Mouse (Mus musculus): ENCODE results near the gene Gnb3. TPM values are rescaled to one million over a fixed set of nuclear protein-coding genes. Genes with fewer than 3 reads are reported as not detected.
"Not testable (repeated sequence)": the region's sequence is repeated elsewhere in the genome, so short reads cannot be mapped to it uniquely, and the experiment has no call there.

The Gnb3 gene
- polyA plus RNA-seq, 1 experiment from 2014 or later: 4.2 TPM

DNA sequence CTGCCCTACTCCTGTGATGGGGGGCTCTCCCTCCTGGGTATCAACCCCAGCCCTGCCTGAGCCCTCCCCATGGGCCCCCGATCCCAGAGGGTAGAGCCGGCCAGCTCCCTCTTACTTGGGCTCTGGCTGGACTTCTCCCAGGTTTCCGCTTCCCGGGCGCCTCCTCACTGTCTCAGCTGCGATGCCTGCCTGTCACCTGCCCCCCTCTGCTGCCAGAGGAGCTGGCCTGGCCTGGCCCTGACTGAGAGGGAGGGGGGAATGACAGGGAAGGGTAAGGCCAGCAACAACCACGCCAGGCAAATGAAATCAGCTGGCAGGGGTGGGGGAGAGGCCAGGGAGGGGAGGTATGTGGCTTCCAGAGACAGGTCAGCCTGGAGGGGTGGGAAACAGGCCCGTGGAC lies 270 bp downstream of the Gnb3 start:
- Histone ChIP-seq H3K4me1 (ENCODE audit: control insufficient read depth, insufficient read depth, low read length) (peaks cover 18% of the 10 kb centered on the region), H3K4me2 (ENCODE audit: low read depth, low read length) (peak overlapping the region; percentile 7; the same call in 1 of the 2 replicates), H3K36me3 (ENCODE audit: control insufficient read depth, insufficient read depth) (peaks cover 11% of the 10 kb centered on the region; the same call in 1 of the 2 replicates), H3K9me3 (replicated peaks; ENCODE audit: control insufficient read depth, low read length) (no peaks in the 10 kb centered on the region), H3K9ac (ENCODE audit: low read length) (peak overlapping the region; percentile 49), H3K4me3 (ENCODE audit: low read length) (no peak overlapping the region), H3K27ac (ENCODE audit: low read length) (peak overlapping the region; percentile 20; the same call in 1 of the 2 replicates), H3K27me3 (ENCODE audit: control insufficient read depth, insufficient read depth, low read length) (no peaks in the 10 kb centered on the region)
- ATAC-seq (replicated peaks; ENCODE audit: extremely low read depth, insufficient read depth, low FRiP score): peak; percentile 30; the same call in 1 of the 2 replicates
- 10% methylated on average over 8 of the region's 8 CpGs for WGBS

DNA sequence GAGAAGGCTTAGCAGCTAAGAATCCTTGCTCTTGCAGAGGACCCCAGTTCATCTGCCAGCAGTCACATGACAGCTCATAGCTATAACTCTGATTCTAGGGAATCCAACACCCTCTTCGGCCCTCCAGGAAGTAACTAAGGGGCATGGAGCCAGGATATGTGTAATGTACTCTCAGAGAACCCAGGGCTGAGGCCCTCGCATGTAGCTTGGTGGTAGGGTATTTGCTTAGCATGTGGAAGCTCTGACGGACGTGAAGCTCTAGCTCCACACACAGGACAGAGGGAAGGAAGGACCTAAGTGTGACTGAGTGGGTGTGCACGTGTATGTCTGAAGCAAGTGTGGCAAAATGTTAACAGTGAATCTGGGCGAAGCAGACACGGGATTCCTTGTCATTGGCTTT lies 3.7 kb downstream of the Gnb3 start:
- H3K4me2 ChIP-seq (ENCODE audit: low read depth, low read length): no peak overlapping the region
- H3K4me3 ChIP-seq (ENCODE audit: low read length): no peak overlapping the region
- H3K9me3 ChIP-seq (replicated peaks; ENCODE audit: control insufficient read depth, low read length): no peaks in the 10 kb centered on the region
- no peaks in the 10 kb centered on the region for H3K27me3 ChIP-seq (ENCODE audit: control insufficient read depth, insufficient read depth, low read length)
- H3K27ac ChIP-seq (ENCODE audit: low read length): no peak overlapping the region
- no peak for ATAC-seq (replicated peaks; ENCODE audit: extremely low read depth, insufficient read depth, low FRiP score)
- H3K36me3 ChIP-seq (ENCODE audit: control insufficient read depth, insufficient read depth): peaks cover 15% of the 10 kb centered on the region; the same call in 1 of the 2 replicates
- H3K9ac ChIP-seq (ENCODE audit: low read length): 0 out of 2 replicates have a peak overlapping the region, but pooled peaks have one; percentile 10
- peaks cover 18% of the 10 kb centered on the region for H3K4me1 ChIP-seq (ENCODE audit: control insufficient read depth, insufficient read depth, low read length)
- 63% methylated on average over 7 of the region's 7 CpGs for WGBS

DNA sequence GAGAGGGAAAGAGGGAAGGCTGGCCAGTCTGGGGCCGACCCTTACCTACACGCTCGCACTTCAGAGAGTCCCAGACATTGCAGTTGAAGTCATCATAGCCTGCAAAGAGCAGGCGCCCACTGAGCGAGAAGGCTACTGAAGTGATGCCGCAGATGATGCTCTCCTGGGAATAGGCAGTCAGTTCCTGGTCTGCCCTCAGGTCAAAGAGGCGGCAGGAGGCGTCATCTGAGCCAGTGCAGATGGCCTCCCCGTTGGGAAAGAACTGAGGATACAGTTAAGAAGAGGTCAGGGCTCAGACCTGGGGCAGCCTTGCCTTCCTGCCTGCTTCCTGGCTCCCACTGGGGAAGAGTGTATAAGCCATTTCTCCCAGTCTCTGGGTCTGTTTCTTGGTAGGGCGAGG lies 4.5 kb downstream of the Gnb3 start:
- Histone ChIP-seq H3K4me1 (ENCODE audit: control insufficient read depth, insufficient read depth, low read length) (peaks cover 22% of the 10 kb centered on the region), H3K4me3 (ENCODE audit: low read length) (no peak overlapping the region), H3K27ac (ENCODE audit: low read length) (no peak overlapping the region), H3K9ac (ENCODE audit: low read length) (no peak overlapping the region), H3K9me3 (replicated peaks; ENCODE audit: control insufficient read depth, low read length) (no peaks in the 10 kb centered on the region), H3K27me3 (ENCODE audit: control insufficient read depth, insufficient read depth, low read length) (no peaks in the 10 kb centered on the region), H3K36me3 (ENCODE audit: control insufficient read depth, insufficient read depth) (peaks cover 13% of the 10 kb centered on the region; the same call in 1 of the 2 replicates), H3K4me2 (ENCODE audit: low read depth, low read length) (no peak overlapping the region)
- no peak for ATAC-seq (replicated peaks; ENCODE audit: extremely low read depth, insufficient read depth, low FRiP score)
- WGBS: 59% methylated on average over 10 of the region's 10 CpGs

DNA sequence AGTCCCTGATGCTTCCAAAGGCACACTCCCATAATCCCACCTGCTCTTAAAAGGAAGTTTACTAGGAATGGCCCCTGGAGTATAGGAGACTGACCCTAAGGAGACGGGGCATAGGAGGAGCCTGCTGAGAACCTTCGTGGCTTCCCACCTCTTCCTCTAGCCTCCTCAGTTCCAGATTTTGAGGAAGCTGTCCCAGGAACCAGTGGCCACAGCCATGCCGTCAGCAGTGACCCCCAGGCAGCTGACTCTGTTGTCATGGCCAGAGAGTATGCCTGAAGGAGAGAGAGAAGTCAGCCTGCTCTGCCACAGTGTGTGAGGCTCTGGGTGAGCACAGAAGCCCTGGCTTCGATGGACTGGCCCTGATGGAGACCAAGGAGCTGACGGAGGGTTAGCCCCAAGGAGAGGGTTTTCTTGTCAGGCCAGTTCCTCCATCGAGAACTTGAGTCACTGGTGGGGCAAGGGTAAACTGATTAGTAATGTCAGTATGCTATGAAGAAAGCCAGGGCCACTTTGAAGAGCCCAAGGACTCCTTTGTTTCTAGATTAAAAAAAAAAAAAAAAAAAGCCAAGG lies 5.5 kb downstream of the Gnb3 start:
- H3K9ac ChIP-seq (ENCODE audit: low read length): no peak overlapping the region
- H3K4me2 ChIP-seq (ENCODE audit: low read depth, low read length): no peak overlapping the region
- peaks cover 15% of the 10 kb centered on the region for H3K4me1 ChIP-seq (ENCODE audit: control insufficient read depth, insufficient read depth, low read length)
- H3K4me3 ChIP-seq (ENCODE audit: low read length): no peak overlapping the region
- 78% methylated on average over 6 of the region's 6 CpGs for WGBS
- peaks cover 13% of the 10 kb centered on the region; the same call in 1 of the 2 replicates for H3K36me3 ChIP-seq (ENCODE audit: control insufficient read depth, insufficient read depth)
- H3K27ac ChIP-seq (ENCODE audit: low read length): no peak overlapping the region
- H3K9me3 ChIP-seq (replicated peaks; ENCODE audit: control insufficient read depth, low read length): no peaks in the 10 kb centered on the region
- no peaks in the 10 kb centered on the region for H3K27me3 ChIP-seq (ENCODE audit: control insufficient read depth, insufficient read depth, low read length)
- no peak for ATAC-seq (replicated peaks; ENCODE audit: extremely low read depth, insufficient read depth, low FRiP score)

DNA sequence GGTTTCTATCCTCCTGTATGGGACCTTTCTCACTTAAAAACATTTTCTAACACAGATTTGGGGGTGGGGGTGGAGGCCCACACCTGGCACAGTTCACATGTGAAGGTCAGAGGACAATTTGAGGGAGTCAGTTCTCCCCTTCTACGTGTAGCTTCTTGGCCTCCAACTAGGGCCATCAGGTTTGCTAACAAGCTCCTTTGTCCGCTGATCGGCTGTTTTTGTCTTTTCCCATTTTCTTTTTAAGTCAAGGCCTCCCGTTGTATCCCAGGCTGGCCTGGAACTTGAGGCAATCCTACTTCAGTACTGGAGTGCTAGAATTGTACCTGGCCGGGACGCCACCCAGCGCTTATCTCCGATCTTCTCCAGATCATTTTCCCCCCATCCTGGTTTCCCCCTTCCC lies 8.4 kb downstream of the Gnb3 start:
- H3K4me1 ChIP-seq (ENCODE audit: control insufficient read depth, insufficient read depth, low read length): peaks cover 23% of the 10 kb centered on the region
- no peak overlapping the region for H3K4me3 ChIP-seq (ENCODE audit: low read length)
- no peak for ATAC-seq (replicated peaks; ENCODE audit: extremely low read depth, insufficient read depth, low FRiP score)
- H3K36me3 ChIP-seq (ENCODE audit: control insufficient read depth, insufficient read depth): peaks cover 13% of the 10 kb centered on the region; the same call in 1 of the 2 replicates
- no peak overlapping the region for H3K4me2 ChIP-seq (ENCODE audit: low read depth, low read length)
- H3K9me3 ChIP-seq (replicated peaks; ENCODE audit: control insufficient read depth, low read length): no peaks in the 10 kb centered on the region
- no peaks in the 10 kb centered on the region for H3K27me3 ChIP-seq (ENCODE audit: control insufficient read depth, insufficient read depth, low read length)
- no peak overlapping the region for H3K27ac ChIP-seq (ENCODE audit: low read length)
- 96% methylated on average over 8 of the region's 8 CpGs for WGBS
- no peak overlapping the region for H3K9ac ChIP-seq (ENCODE audit: low read length)

DNA sequence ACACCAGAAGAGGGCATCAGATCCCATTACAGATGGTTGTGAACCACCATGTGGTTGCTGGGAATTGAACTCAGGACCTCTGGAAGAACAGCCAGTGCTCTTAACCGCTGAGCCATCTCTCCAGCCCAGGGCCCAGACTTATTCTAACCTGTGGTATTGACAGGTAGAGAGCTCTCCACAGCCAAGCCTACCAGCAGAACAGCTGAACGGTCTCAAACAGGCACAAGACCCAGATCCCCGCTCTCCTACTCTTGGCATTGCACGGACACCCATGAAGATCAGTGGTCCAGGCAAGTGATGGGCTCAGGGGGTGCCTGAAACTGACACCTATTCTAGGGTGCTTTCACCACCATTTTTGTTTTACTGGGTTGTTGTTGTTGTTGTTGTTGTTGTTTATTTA lies 8.9 kb downstream of the Gnb3 start:
- Histone ChIP-seq H3K4me3 (ENCODE audit: low read length) (peak overlapping the region; percentile 15), H3K36me3 (ENCODE audit: control insufficient read depth, insufficient read depth) (peaks cover 14% of the 10 kb centered on the region; the same call in 1 of the 2 replicates), H3K4me2 (ENCODE audit: low read depth, low read length) (peak overlapping the region; percentile 92), H3K4me1 (ENCODE audit: control insufficient read depth, insufficient read depth, low read length) (peaks cover 21% of the 10 kb centered on the region)
- WGBS: 94% methylated on average over 4 of the region's 4 CpGs
- not testable (repeated sequence) for H3K9ac ChIP-seq (ENCODE audit: low read length); ATAC-seq (replicated peaks; ENCODE audit: extremely low read depth, insufficient read depth, low FRiP score); H3K27me3 ChIP-seq (ENCODE audit: control insufficient read depth, insufficient read depth, low read length); H3K27ac ChIP-seq (ENCODE audit: low read length); H3K9me3 ChIP-seq (replicated peaks; ENCODE audit: control insufficient read depth, low read length)

DNA sequence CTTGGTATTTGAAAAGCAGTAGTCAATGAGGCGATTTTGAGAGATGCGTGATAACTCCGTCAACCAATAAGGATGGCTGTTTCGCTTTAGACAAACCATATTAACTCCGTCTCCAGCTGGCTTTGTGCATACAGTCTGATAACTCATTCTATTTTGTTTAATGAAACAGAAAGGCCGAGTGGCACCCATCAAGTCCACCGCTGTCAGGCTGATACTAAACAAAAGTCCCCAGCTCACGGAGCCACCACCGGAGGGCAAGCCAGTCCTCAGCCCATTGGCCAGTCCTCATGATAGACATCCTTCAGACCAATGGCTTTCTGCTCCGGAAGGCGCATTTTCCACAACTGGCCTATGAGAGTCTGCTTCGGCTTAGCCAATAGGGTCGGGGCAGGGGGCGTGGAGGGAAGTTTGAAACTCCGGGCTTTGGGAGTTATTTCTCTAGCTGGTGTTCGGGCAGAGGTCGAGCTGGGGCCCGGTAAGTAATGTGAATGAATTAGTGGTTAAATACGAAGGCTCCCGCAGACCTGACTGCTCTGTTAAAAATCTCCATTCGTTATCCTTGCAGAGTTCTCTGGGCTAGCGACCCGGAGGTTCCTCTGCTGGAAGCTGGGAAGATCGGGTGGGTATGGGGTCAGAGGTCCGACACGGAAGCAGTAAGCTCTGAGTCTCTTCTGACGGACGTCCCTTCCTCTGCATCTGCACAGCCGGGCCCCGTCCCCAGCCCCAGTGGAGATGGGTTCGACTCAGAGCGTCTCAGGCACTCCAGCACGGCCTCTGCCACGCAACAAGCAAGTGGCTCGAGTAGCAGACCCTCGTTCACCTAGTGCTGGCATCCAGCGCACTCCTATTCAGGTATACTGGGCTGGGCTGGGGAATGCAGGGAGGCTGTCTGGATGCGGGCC lies 10.0 kb downstream of the Gnb3 start:
- Histone ChIP-seq H3K9ac (ENCODE audit: low read length) (peak overlapping the region; percentile 83), H3K4me1 (ENCODE audit: control insufficient read depth, insufficient read depth, low read length) (peaks cover 20% of the 10 kb centered on the region), H3K27me3 (ENCODE audit: control insufficient read depth, insufficient read depth, low read length) (no peaks in the 10 kb centered on the region), H3K4me3 (ENCODE audit: low read length) (peak overlapping the region; percentile 80), H3K9me3 (replicated peaks; ENCODE audit: control insufficient read depth, low read length) (no peaks in the 10 kb centered on the region), H3K36me3 (ENCODE audit: control insufficient read depth, insufficient read depth) (peaks cover 24% of the 10 kb centered on the region; the same call in 1 of the 2 replicates), H3K4me2 (ENCODE audit: low read depth, low read length) (peak overlapping the region; percentile 92), H3K27ac (ENCODE audit: low read length) (peak overlapping the region; percentile 98)
- peak; percentile 84 for ATAC-seq (replicated peaks; ENCODE audit: extremely low read depth, insufficient read depth, low FRiP score)
- under 1% methylated on average over 38 of the region's 38 CpGs for WGBS

DNA sequence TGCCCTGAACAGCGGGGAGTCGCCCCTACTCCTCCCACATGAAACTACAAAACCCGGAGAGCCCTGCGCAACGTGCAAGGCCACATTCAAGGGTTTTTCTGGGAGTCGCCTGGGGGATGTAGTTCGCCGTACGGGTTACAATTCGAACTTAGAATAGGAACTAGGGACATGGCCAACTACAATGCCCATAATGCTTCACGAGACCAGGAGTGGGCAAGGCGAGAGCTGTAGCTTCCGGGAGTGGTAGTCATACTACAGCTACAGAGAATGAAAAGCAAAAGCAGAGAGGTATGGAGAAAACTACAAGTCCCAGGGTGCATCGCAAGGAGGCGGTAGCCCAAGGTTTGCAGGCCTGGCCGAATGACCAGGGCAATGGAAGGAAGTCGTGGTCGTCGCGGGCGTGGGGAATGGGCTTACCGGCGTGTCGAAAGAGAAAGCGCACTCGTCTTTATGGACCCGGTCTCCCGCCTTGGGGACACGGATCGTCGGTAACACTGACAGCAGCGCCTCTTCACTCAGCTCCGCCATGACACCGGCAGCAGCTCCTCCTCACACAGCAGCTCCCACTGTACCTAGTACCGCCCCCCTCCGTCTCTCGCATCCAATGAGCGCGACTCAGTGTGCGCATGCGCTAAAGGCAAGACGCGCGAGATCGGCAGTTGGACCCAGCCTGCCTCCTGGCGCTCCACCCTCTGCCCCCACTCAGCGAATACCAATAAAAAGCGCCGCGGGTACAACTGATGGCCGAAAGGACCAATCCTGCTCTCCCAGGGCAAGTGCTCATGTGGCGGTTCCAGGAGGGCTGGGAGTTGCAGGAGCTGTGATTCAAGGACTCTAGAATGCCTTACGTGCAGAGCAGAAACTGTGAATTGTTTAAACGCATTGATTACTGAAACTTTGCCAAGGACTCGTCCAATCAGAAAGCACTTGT lies 10.9 kb downstream of the Gnb3 start, which contains the start of the genes Usp5 and Cdca3:
TSS of gene Usp5 (minus strand) at position 617 of the 931 bp plus-strand sequence.
TSS of gene Cdca3 (plus strand) at position 680 of the 931 bp plus-strand sequence.
- H3K9ac ChIP-seq (ENCODE audit: low read length): peak within 1 kb of the TSS; percentile 83
- peaks cover 20% of the 10 kb centered on the region for H3K4me1 ChIP-seq (ENCODE audit: control insufficient read depth, insufficient read depth, low read length)
- peak within 1 kb of the TSS; percentile 80 for H3K4me3 ChIP-seq (ENCODE audit: low read length)
- H3K27ac ChIP-seq (ENCODE audit: low read length): peak within 1 kb of the TSS; percentile 98
- peak; percentile 91 for ATAC-seq (replicated peaks; ENCODE audit: extremely low read depth, insufficient read depth, low FRiP score)
- H3K4me2 ChIP-seq (ENCODE audit: low read depth, low read length): peak within 1 kb of the TSS; percentile 95
- under 1% methylated on average over 55 of the region's 55 CpGs for WGBS
- no peaks in the 10 kb centered on the region for H3K27me3 ChIP-seq (ENCODE audit: control insufficient read depth, insufficient read depth, low read length)
- H3K36me3 ChIP-seq (ENCODE audit: control insufficient read depth, insufficient read depth): peaks cover 28% of the 10 kb centered on the region
- no peaks in the 10 kb centered on the region for H3K9me3 ChIP-seq (replicated peaks; ENCODE audit: control insufficient read depth, low read length)

Data from heart, embryonic 16.5 days (tissue).